Mouse (Mus musculus) liver, postnatal 0 days (tissue): ENCODE results near the gene Atg2a.

Source experiments
- CTCF ChIP-seq: sonication (generic); IDR thresholded peaks from 2 replicates; pipeline ENCODE4 v1.5.1; 2016; ENCODE audit warnings: antibody characterized with exemption, low read depth
- EP300 ChIP-seq: IDR thresholded peaks from 2 replicates; pipeline ENCODE4 v1.6.1; 2016; ENCODE audit warnings: antibody characterized with exemption, low read depth, mild to moderate bottlenecking

DNA sequence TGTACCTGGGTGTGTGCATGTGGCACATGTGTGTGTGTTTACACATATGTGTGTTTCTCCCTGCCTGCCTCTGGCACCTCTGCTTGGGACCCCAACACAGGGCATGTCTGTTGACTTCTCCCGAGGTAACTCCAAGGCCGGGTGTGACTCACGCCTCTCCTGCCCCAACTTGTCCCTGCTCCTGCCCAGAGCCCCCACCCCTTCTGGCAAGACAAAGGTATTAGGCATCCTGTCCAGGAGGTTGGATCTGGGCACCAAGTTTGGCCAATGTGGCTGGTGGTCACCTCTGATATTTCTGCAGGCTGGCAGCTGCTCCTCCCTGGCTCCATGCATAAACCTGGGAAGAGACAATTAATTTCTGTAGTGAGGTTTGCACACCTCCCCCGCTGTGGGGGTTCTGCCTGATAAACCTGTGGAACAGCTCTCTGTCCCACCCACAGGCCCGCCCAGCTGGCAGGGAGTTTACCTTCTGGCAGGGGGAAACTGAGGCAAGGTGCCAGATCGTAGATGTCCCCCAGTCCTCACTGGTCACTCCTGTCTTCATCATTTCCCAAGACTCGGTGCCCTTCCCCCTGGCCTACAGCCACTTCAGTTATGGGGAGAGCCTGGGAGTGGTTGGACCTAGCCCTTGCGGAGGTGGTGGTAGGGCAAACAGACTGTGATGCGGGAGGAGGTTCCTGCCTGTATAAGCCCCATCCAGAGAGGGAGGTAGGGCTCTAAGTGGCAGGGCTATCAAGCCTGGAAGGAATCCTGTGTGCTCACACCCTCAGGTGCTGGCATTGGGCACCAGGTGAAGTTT lies 66.5 kb downstream of the Atg2a start:
- TF ChIP-seq EP300: no peak
- TF ChIP-seq CTCF: no peak
